Mouse (Mus musculus): ENCODE results near the gene Dmtf1. TPM values are rescaled to one million over a fixed set of nuclear protein-coding genes. Genes with fewer than 3 reads are reported as not detected.
"Not testable (repeated sequence)": the region's sequence is repeated elsewhere in the genome, so short reads cannot be mapped to it uniquely, and the experiment has no call there.

Dmtf1 gene
- 10 to 100 TPM; 47.0 to 49.8 TPM for total RNA-seq (2021)

GRCm38 (mm10) chr5:9161456-9162041 is at the start of gene Dmtf1:
Dmtf1 (minus strand) TSS chr5:9161776.
- peak; percentile 82 to 86 for DNase-seq (ENCODE audit: extremely low spot score in 1 of 2, low spot score in 1 of 2)

GRCm38 (mm10) chr5:9186467-9186866 is 24.9 kb upstream of the Dmtf1 start:
- DNase-seq (ENCODE audit: extremely low spot score in 1 of 2, low spot score in 1 of 2): no peak

GRCm38 (mm10) chr5:9173295-9173694 is 11.7 kb upstream of the Dmtf1 start:
- no peak for DNase-seq (ENCODE audit: extremely low spot score in 1 of 2, low spot score in 1 of 2)

DNA sequence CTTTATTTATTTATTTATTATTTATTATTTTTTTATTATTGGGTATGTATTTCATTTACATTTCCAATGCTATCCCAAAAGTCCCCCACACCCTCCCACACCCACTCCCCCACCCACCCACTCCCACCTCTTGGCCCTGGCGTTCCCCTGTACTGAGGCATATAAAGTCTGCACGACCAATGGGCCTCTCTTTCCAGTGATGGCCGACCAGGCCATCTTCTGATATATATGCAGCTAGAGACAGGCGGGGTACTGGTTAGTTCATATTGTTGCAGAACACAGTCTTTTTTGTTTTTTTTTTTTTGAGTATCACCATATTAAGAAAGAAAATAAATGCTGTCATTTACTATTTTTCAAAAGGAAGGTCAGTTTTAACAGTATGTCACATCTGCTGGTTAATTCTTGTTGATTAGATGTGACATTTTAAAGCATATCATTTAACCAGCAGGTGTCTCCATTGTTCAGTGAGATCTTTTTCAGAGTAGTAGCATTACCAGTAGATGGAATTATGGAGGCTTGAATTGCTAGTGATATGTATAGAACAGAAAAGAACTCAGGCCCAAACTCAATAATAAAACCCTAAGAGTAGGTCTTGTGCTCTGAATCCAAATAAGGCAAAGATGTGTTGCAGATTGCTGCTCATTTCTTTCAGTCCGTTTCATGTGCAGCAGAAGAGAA is 7.9 kb upstream of the Dmtf1 start:
- not testable (repeated sequence) for DNase-seq (ENCODE audit: extremely low spot score in 1 of 2, low spot score in 1 of 2)

DNA sequence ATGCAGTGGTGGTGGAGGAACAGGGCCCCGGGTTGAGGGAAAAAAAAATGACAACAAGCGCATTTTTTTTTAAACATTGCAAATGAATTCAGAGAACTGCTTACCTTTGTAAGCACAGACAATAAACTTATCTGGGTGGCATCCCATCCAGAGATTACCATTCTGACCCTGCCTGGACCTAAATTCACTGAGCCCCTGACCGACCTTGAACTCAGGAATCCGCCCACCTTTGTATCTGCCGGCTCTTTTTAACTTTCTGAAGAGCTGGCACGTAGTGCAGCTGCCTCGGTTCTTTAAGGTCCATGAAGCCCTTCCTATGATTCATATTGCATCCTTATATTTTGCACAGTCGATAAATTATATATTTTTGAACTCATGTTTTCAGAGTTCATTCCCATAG is 4.8 kb upstream of the Dmtf1 start:
- no peak for DNase-seq (ENCODE audit: extremely low spot score in 1 of 2, low spot score in 1 of 2)

- DNase-seq (ENCODE audit: extremely low spot score in 1 of 2, low spot score in 1 of 2): not testable (repeated sequence)
These were observed 3.6 kb upstream of the Dmtf1 start for GRCm38 (mm10) chr5:9165151-9165550.

DNA sequence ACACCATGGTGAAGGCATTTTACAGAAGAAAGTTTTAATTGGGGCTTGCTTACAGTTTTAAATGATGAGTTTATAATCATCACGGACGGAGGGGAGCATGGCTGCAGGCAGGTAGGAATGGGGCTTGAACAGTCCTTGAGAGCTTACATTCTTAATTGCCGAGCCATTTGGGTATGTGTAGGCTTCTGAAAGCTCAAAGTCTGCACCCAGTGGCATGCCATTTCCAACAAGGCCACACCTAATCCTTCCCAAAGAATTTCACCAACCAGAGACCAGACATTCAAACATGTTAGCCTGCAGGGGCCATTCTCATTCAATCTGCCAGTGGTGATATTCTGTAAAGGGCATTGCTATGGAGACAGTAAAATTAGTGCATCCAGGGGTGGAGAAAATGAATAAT is 1.8 kb upstream of the Dmtf1 start:
- no peak for DNase-seq (ENCODE audit: extremely low spot score in 1 of 2, low spot score in 1 of 2)

GRCm38 (mm10) chr5:9162088-9162487 is 512 bp upstream of the Dmtf1 start:
- DNase-seq (ENCODE audit: extremely low spot score in 1 of 2, low spot score in 1 of 2): no peak

DNA sequence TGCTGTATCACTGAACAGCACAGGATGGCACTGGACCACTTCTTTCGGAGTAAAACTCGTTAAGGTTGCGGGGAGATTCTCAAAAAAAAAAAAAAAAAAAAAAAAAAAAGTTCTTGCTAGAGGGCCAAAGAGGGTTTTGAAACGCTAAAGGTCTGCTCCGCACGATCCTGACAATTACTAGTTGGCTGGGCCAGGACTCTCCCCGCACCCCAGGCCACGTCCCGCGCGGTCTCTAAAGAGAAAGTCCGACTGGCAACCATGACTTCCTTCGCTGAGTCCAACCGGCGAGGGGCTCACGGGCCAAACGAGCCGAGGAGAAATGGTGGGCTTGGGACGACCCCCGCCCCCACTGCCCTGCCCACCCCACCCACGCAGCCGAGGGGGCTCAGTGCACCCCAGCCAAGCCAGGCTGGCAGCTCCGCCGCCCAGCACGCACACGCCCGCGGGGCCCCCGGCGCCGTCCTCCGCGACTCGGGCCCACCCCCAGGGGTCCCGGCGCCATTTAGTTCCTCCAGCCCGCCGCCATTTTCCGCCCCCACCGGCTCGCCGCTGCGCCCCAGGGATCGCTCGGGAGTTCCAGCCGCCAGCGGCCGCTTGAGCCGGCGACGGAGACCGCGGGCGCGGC is 633 bp downstream of the Dmtf1 start:
- peak; percentile 20 for DNase-seq (ENCODE audit: extremely low spot score in 1 of 2, low spot score in 1 of 2)

GRCm38 (mm10) chr5:9157336-9157735 is 4.2 kb downstream of the Dmtf1 start:
- DNase-seq (ENCODE audit: extremely low spot score in 1 of 2, low spot score in 1 of 2): no peak

GRCm38 (mm10) chr5:9156746-9157145 is 4.8 kb downstream of the Dmtf1 start:
- DNase-seq (ENCODE audit: extremely low spot score in 1 of 2, low spot score in 1 of 2): no peak

DNA sequence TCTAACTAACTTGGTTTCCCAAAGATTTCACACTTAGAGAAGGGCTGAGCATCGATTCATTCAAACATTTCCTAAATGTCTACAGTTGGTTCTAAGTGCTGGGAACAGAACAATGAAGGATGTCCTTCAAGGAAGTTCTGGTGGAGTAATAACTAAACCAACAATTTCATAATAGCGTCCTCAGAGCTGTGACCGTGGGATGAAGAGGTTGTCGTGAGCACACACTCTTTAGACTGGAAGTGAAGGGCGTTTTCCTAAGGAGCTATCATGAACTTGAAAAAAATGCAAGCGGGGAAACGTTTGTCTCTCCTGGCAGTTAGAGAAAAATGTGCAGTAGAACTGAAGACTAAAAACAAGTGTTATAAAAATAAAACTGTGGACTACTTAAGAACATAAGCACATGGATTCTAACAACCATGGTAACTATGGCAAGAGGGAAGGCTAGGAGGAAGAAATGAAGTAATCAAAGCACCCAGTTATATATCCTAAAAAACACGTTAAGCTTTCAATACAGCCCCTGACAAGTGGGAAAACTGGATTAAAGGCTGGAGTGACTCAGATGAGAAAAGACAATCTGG is 12.2 kb downstream of the Dmtf1 start:
- no peak for DNase-seq (ENCODE audit: extremely low spot score in 1 of 2, low spot score in 1 of 2)

GRCm38 (mm10) chr5:9142376-9142775 is 19.2 kb downstream of the Dmtf1 start:
- DNase-seq (ENCODE audit: extremely low spot score in 1 of 2, low spot score in 1 of 2): no peak

- no peak for DNase-seq (ENCODE audit: extremely low spot score in 1 of 2, low spot score in 1 of 2)
These were observed 20.9 kb downstream of the Dmtf1 start for GRCm38 (mm10) chr5:9140724-9141123.

DNA sequence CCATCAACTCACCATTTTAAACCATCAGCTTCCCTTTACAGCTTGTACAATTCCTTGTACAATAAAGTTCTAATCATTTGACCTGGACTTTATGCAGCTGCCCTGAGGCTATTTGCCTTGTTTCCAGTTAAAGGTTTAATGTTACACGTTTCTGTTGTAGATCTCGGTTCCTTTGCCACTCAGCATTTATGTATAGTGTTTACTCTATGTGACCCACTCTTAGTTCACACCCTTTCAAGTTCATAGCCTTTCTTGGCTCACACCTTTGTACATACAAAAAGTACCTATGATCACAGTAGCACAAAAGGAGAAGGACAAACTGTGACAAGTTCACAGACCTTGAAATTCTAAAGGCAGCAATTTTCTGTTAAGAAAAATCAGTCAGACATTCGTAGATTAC is 26.0 kb downstream of the Dmtf1 start:
- no peak for DNase-seq (ENCODE audit: extremely low spot score in 1 of 2, low spot score in 1 of 2)

DNA sequence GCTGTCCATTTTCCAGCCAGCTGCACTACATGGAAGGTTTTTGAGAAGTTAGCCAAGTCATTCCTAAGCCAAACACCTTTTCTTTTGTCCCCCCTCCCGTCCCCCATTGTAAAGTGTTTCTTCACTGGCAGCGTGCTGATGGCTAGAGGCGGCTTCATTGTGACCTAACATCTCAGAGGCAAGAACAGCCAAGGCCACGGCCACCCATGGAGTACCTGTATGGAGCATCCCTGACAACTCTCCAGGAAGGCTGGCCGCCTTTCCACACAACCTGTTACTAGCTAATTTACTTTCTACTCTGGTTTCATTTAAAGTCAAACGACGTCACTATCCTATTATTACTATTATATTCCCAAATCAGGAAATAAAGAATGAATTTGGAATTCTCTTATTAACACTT is 29.8 kb downstream of the Dmtf1 start:
- DNase-seq (ENCODE audit: extremely low spot score in 1 of 2, low spot score in 1 of 2): no peak

- DNase-seq (ENCODE audit: extremely low spot score in 1 of 2, low spot score in 1 of 2): peak in 1 of 2 experiments; percentile 10
These were observed 33.0 kb downstream of the Dmtf1 start for GRCm38 (mm10) chr5:9128566-9128965.

- no peak for DNase-seq (ENCODE audit: extremely low spot score in 1 of 2, low spot score in 1 of 2)
These were observed 37.4 kb downstream of the Dmtf1 start for GRCm38 (mm10) chr5:9124134-9124533.

DNA sequence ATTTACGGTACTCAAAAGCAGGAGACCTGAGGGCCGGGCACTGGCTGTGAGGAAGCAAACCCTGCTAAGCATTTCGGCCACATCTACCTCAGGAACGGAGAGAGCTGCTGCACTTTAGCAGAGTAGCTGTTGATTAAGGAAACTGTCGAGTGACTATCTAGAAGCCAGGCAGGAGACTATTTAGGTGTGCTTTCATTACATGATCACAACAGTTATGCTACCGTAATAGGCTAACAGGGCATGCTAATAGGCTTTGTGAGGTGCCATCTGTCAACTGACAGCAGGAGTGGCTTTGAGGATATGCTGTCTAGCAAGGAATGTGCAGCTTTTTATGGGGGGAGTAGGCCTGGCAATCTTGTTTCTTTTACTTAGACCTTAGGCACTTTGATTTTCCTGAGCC is 47.4 kb downstream of the Dmtf1 start:
- DNase-seq (ENCODE audit: extremely low spot score in 1 of 2, low spot score in 1 of 2): no peak

GRCm38 (mm10) chr5:9111759-9112158 is 49.8 kb downstream of the Dmtf1 start:
- peak in 1 of 2 experiments; percentile 57 for DNase-seq (ENCODE audit: extremely low spot score in 1 of 2, low spot score in 1 of 2)

DNA sequence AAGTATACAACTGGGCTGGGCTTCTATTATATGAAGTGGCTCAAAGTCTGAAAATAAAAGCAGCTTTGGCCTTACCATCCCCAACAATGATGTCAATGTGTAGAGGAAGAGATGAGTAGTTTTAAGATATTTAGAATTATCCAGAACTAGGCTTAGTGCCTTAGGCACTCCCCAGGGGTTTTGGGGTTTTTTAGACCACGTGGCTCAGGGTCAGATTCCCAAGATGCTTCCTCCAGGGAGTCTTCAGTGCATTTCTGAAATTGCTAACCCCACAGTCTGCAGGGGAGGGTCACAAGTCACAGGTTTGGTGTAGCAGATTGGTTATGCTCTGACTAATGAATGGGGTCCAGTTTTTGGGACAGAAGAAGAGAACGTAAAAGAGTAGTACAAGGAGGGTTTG is 50.3 kb downstream of the Dmtf1 start:
- DNase-seq (ENCODE audit: extremely low spot score in 1 of 2, low spot score in 1 of 2): no peak

DNA sequence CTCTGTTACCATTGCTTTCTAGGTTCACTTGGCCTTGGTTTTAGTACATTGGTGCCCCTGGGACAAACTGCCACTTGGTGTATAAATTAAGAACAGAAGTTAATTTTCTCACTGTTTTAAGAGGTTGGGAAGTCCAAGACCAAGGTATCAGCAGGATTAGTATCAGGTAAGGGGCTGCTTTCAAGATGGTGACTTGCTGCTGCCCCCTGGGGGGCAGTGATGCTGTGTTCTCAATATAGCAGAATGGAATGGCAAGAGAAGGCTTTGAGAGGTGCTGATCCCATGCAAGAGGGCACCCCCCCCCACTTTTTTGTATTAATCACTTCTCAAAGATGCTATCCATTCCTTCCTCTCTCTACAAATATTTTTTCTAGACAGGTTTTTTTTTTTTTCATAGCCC is 52.0 kb downstream of the Dmtf1 start:
- DNase-seq (ENCODE audit: extremely low spot score in 1 of 2, low spot score in 1 of 2): no peak
